Mouse (Mus musculus): ENCODE measurements around the gene Spint1.

The Spint1 gene

DNA sequence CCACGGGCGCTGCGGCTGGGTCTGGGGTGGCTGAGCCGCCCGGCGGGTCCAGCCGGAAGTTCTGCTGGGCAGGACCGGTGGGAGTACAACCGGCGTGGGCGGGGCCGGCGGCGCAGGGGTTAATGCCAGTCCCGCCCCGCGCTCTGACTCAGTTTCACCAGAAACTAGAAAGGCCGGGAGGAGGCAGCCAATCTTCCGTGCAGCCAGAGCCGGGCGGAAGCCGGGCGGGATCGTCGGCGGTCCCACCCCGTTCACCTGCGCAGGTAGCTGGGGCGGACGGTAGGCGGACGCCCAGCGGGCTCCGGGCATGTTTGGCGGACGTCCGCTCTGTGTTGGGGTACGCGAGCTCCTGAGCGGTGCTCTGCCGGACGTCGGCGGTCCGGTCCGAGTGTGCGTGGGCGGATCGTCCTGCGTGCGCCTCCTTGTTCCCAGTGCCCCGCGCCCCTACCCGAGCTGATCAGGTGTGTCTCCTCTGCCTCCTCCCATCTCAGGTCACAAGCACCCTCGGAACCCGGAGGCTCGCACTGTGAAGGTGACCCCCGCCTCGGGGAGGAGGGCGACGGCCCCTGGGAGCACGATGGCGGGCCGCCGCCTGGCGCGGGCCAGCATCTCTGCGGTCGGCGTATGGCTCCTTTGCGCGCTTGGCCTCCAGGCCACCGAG is at the start of gene Spint1:
Spint1 (plus strand) TSS at position 153 of the 661 bp plus-strand sequence.
- no peak for DNase-seq

DNA sequence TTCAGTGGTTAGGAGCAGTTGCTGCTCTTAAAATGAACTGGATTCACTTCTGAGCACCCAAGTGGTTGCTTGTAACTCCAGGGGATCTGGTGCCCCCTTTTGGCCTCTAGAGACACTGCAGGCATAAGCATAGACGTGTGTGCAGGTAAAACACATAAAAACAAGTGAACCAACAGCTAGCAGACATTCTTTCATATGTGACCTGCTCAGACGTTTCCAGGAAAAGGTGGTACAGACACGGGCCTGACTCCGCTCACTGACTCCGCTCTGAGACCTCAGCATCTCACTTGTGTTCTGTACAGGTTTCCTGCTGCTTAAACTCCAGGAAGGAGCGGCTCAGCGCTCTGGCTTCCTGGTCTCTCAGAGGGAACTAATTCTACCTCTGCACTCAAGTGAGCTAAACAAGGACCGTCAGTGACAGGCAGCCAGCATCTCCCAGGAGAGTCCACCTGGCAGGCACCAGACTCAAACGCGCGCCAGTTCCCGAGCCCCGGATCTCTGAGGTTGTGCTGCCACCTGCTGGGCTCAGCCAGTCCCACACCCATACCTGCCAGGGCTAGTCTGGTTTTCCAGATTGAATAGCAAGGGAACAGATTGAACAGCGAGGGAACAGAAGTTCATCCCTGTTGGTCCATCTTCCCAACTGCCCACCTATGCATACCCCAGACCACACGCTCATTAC is 48.0 kb upstream of the Spint1 start:
- DNase-seq, result peak; percentile 77 to 85

- no peak for DNase-seq
These were observed 46.2 kb upstream of the Spint1 start for GRCm38 (mm10) chr2:119190969-119191368.

DNA sequence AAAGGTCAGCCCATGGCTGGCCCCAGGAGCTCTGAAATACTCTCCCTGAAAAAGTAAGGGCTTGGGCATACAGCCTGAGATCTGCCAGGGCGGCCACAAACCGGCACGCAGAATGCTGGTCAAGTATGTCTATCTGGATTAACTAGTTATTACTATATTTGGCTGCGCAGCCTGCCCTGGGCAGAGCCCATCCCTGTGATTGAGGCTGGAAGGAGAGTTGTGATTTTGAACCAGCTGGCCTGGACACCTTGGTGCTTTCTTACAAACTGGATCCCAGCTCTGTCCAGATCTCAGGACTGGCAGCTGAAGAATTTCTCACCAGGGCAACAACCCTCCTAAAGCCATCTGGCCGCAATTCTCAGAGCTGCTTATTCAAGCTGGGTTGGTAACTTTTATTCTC is 43.0 kb upstream of the Spint1 start:
- no peak for DNase-seq

- no peak for DNase-seq
These were observed 40.6 kb upstream of the Spint1 start for GRCm38 (mm10) chr2:119196316-119197108.

GRCm38 (mm10) chr2:119197493-119197892 is 39.7 kb upstream of the Spint1 start:
- no peak for DNase-seq

DNA sequence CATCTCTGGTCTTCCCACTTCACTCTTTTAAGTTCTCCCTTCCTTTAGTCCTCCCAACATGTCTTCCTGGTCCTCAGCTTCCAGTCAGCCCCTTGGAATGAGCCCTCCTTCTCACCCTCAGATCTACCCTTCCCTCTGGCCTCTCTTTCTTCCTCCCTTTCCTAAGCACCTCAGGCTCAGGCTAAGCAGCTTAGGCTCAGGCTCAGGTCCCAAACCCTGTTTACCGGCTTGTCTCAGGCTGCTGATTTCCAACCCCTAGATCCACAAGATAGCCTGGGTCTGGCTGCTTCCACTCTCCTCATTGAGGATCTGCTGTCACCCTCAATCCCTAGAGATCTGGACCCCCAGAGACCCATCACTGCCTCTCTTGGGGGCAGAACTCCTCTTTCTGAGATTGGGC is 39.1 kb upstream of the Spint1 start:
- DNase-seq, result no peak

- DNase-seq, result no peak
These were observed 38.2 kb upstream of the Spint1 start for GRCm38 (mm10) chr2:119198934-119199333.

GRCm38 (mm10) chr2:119202914-119203453 is 34.2 kb upstream of the Spint1 start:
- DNase-seq, result no peak

- DNase-seq, result no peak
These were observed 33.2 kb upstream of the Spint1 start for GRCm38 (mm10) chr2:119203871-119204460.

GRCm38 (mm10) chr2:119207961-119208343 is 29.2 kb upstream of the Spint1 start:
- DNase-seq, result no peak

DNA sequence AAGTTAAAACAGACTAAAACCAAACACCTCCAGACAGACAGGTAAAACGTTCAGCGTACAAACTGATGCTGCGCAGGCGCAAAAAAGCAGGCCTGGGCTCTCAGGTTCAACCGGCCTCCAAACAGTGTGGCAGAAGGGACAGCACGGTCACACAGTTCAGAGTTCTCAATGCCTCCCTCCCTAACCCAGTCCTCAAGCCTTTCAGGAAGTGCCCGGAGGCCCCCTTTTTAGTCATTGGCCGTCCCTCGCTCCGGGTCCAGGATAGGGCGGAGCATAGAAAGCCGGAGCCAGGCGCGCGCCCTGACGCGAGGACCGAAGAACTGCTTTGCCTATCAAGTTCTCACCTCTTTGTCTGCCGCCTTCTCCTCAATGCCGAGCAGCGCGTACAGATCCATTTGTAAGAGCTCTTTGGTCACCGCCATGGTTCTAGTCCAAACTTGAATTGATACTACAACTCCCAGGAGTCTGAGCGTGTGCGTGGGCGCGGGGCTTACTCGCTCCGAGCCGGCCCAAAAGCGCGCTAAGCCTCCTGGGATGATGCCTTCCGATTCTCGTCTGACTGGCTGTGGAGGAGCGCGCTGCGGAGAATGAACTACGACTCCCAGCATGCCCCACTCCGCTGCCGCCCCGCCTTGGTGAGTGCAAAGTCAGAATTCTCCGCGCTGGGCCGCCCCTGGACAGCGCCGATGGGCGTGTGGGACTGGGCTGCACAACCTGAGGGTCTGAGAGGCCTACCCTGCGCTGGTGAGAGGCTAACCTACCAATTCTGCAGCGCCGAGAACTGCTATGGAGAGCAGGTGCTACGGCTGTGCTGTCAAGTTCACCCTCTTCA is 28.6 kb upstream of the Spint1 start, which contains the start of the genes Zfyve19 and Dnajc17:
Zfyve19 (plus strand) TSS at position 274 of the 832 bp plus-strand sequence.
Dnajc17 (minus strand) TSS at position 452 of the 832 bp plus-strand sequence.
- peak; percentile 91 to 94 for DNase-seq

DNA sequence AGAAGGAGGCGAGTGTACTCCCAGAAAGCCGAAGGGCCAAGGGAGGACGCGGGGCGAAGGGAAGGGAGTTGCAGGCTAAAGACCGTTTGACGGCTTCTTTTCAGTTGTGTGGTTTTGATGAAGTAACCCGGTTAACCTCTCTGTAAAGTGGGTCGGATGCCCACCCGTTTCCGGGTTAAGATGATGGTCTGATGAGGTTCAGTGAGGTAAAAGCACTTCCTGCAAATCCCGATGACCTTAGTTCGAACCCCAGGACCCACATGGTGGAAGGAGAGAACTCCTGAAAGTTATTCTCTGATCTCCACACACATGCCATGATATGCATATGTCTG is 28.0 kb upstream of the Spint1 start:
- DNase-seq, result no peak

DNA sequence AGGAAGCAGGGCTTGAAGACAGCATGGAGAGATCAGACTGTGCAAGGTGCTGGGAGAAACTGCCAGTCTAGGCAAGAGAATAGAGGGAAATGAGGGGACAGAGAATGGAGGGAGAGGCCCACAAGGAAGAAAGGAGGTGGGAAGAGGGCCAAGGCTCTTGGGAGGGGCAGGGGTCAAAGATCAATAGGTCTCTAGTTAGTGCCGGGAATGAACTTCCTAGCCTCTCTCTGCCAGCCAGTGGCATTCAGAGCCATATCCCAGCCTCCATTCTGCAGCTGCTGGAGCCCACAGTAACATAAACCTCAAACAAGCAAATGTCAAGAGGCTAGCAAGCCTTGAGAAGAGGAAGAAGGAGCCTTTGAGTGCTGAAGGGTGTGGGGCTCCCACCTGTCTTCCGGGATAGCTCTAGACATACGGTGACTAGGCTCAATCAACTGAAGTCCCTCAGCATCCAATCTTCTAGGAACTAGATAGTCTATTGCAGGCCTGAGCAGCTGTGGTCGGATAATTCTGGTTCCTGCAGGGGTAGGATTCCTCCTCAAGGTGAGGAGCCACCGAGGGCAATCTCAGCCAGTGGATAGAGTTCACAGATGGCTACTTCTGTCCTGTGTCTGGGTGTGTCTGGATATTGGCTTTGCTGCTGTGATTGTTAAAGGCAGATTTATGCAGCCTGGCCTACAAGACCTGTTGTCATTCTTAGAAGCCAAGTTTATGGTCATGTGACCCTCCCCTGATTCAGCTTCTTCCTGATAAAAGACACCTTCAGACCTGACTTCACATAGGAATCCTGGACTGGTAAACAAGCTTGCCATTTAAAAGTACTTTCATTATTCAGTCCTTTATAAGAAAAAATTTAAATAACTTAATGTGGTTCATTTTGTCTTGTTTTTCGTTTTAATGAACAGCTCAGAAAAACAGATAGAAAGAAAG is 7.1 kb upstream of the Spint1 start, which contains the start of gene Ppp1r14d:
Ppp1r14d (minus strand) TSS at position 132 of the 930 bp plus-strand sequence.
- DNase-seq, result no peak

DNA sequence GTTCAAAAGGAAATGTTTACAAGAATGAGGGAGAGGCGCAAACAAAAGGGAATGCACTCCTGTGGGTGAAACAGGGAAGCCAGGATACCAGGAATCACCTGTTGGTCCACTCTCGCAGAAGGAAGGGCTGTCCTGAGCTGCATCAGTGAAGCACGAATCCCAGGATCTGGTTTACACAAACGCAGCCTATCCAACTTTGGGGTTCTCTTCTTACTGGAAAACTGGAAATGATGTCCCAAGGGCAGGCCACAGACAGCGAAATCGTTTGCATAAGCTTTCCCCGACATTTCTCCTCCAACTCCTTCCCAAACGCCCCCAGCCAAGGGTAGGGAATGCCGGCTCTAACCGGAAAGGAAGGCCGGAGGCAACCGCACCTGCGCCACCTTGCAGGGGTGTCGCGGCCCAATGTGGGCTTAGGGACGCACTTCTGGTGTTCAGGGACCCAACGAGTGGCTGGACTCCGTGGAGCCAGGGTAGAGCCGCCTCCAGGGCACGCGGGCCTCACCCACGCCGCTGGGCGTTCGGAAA is 416 bp upstream of the Spint1 start:
- no peak for DNase-seq

GRCm38 (mm10) chr2:119237871-119238220 is 684 bp downstream of the Spint1 start:
- DNase-seq, result no peak

DNA sequence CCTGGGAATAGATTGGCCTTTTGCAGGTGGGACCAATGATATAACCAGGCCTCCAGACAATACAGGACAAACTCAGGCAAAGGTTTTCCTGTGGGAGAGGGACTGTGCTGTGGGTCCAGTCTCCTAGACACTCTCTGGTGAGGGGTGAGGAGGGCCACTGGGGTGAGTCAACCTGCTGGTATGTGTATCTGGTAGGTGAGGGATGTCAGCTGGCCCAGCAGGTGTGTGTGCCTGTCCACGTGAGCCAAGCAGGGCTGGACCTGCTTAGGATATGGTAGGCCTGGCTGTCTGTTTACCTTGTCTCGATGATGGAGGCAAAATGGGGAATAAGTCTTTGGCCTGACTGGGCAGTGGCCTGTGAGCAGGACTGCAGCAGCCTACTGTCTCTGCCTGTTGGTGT is 1.5 kb downstream of the Spint1 start:
- no peak for DNase-seq

DNA sequence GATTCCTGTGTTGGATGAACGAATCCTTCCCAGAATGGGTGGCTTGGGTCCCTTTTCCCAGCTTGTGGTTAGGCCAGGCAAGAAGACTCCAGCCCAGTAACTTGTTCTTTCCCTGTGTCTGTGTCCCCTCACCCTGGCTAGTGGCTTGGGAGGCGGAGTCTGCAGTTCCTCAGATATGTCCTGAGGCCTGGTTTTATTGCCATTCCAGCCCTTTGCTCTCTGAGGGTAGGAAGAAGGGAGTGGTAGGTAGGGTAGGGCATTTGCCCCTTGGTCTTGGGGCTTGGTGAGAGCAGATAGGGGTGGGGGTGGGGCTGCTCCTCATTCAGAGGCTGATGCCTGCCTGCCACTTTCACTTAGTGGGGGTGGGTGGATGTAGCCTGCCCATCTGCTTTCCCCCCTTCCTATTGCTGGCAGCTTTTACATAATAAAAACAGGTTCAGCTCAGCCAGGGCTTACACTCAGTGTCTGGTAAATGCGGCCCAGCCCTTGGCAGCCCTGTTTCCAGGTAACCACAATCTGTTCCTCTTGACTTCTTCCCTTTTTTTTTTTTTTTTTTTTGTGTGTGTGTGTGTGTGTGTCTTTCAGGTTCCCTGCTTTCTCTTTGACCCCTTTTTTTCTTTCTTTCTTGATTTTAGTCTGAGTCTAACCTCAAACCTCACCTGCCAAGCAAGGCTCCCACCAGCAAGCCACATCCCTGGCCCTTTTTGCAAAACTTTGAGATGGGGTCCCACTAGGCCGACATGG is 3.1 kb downstream of the Spint1 start:
- no peak for DNase-seq

GRCm38 (mm10) chr2:119240819-119241186 is 3.6 kb downstream of the Spint1 start:
- no peak for DNase-seq

- DNase-seq, result no peak
These were observed 5.4 kb downstream of the Spint1 start for GRCm38 (mm10) chr2:119242548-119242947.
